9 mouse cellular contexts compared by ENCODE assay signal in the genomic region with DNA sequence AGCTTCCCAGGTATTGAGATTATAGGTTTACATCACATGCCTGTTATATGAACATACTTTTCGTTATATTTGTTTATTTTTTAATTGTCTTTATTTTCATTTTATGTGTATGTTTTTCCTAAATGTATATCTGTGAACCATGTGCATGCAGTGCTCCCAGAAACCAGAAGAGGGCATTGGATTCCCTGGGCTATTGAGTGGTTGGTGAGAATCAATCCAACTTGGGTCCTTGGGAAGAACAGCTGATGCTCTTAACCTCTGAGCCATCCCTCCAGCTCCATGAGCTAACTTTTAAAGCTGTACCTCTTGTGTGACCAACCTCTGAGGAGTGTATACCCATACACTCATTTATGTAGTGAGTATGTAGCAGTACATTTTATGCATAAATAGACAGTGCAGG. TPM values are rescaled to one million over a fixed set of nuclear protein-coding genes. Genes with fewer than 3 reads are reported as not detected.
DNase-seq lines count a peak whose midpoint lies in the region; TF ChIP-seq lines count a peak whose summit lies in the region.
"Had no signal": no experiment of that assay in that cellular context is flagged by ENCODE, and none has a peak within 500 bp of the region (broad histone marks: within the 10 kb centered on the region; RNA-seq: fewer than 3 reads in every experiment).

No protein-coding gene starts in this region.

- no peaks in the 10 kb centered on the region for H3K79me2 ChIP-seq in C2C12 (ENCODE audit: control insufficient read depth, insufficient read depth)

- H3K27ac ChIP-seq in kidney, adult 2 months (ENCODE audit: insufficient read depth, low read depth, low read length): no peak overlapping the region
- H3K27ac ChIP-seq: embryonic facial prominence, embryonic 12.5 days; neural tube, embryonic 13.5 days had no signal

- intact Hi-C loops in heart, postnatal 10 days (cut with DNase I): loop anchor here (1.0 to 5.0 kb wide), 4 partner anchors 40 to 210 kb away; partner anchors contain the start of gene Adora2a

- no peaks in the 10 kb centered on the region for H3K4me1 ChIP-seq in kidney, adult 2 months (ENCODE audit: control insufficient read depth, insufficient read depth, low read length)
- H3K4me1 ChIP-seq: embryonic facial prominence, embryonic 12.5 days; neural tube, embryonic 13.5 days had no signal

- peak; percentile 31 for DNase-seq in kidney, adult 2 months
- DNase-seq in kidney, adult 11 months: no peak
- DNase-seq in 416B (ENCODE audit: low read depth): peak; percentile 59
- DNase-seq in heart, postnatal 10 days: peak; percentile 32 to 62
- DNase-seq in splenic B cell, adult 2 months (ENCODE audit: low read depth, low spot score): peak; percentile 56
- no peak for DNase-seq in gastrocnemius, postnatal 10 days

- no peak overlapping the region for H3ac ChIP-seq in C2C12 (ENCODE audit: control insufficient read depth, insufficient read length, low read depth)

- no peaks in the 10 kb centered on the region for H3K27me3 ChIP-seq in kidney, adult 2 months (replicated peaks; ENCODE audit: control insufficient read depth, insufficient read depth, low read length)
- no peaks in the 10 kb centered on the region for H3K27me3 ChIP-seq in C2C12 (ENCODE audit: control insufficient read depth, insufficient read depth, insufficient read length)
- H3K27me3 ChIP-seq in splenic B cell, adult 2 months (ENCODE audit: control insufficient read depth, insufficient read depth, low read length, poor library complexity, severe bottlenecking): no peaks in the 10 kb centered on the region; the same call in 1 of the 2 replicates
- H3K27me3 ChIP-seq: embryonic facial prominence, embryonic 12.5 days; neural tube, embryonic 13.5 days had no signal

- WGBS in kidney, adult 2 months: 84% methylated on average over 1 of the region's 1 CpGs

- no peaks in the 10 kb centered on the region; the same call in 1 of the 2 replicates for H3K36me3 ChIP-seq in kidney, adult 2 months (ENCODE audit: control insufficient read depth, insufficient read depth, low read length)
- H3K36me3 ChIP-seq in C2C12 (ENCODE audit: control insufficient read depth, insufficient read depth): peaks cover 72% of the 10 kb centered on the region
- peaks cover 11% of the 10 kb centered on the region for H3K36me3 ChIP-seq in splenic B cell, adult 2 months (ENCODE audit: control insufficient read depth, insufficient read depth, low read length, poor library complexity, severe bottlenecking)

- TF ChIP-seq CTCF in kidney, adult 2 months (conservative IDR thresholded peaks at IDR 0.05; ENCODE audit: insufficient read depth, insufficient read length, low read depth, low read length): peak; percentile 49
- peak; percentile 10 for TF ChIP-seq CTCF in C2C12 (IDR thresholded peaks at IDR 0.05; ENCODE audit: control insufficient read depth, insufficient read depth, insufficient read length)

- H3K79me3 ChIP-seq in C2C12 (ENCODE audit: low read depth): no peaks in the 10 kb centered on the region

- no peak for TF ChIP-seq POLR2A in kidney, adult 2 months (IDR thresholded peaks at IDR 0.05; ENCODE audit: low read depth, low read length)

- no peak overlapping the region for H3K4me3 ChIP-seq in kidney, adult 2 months (ENCODE audit: insufficient read depth, low read depth, low read length)
- H3K4me3 ChIP-seq in C2C12 (ENCODE audit: insufficient read depth, poor library complexity, severe bottlenecking): no peak overlapping the region
- H3K4me3 ChIP-seq: embryonic facial prominence, embryonic 12.5 days; neural tube, embryonic 13.5 days had no signal

TF ChIP-seq in C2C12, 6 proteins besides CTCF, POLR2A, EP300 and RAD21:
- TF ChIP-seq CEBPB (IDR thresholded peaks at IDR 0.05; ENCODE audit: low read depth): no peak
- TF ChIP-seq FOSL1 (IDR thresholded peaks at IDR 0.05; ENCODE audit: insufficient read depth, low read length, poor library complexity, severe bottlenecking): no peak
- no peak for TF ChIP-seq MYOD1 (IDR thresholded peaks at IDR 0.05; ENCODE audit: control insufficient read depth, insufficient read length, low read depth)
- TF ChIP-seq MAX (IDR thresholded peaks at IDR 0.05): no peak
- no peak for TF ChIP-seq USF1 (IDR thresholded peaks at IDR 0.05; ENCODE audit: low read depth)
- TF ChIP-seq MYOG (IDR thresholded peaks at IDR 0.05; ENCODE audit: control insufficient read depth, extremely low read depth, insufficient read length): no peak

RNA-seq across cellular contexts. Expression of gene Adora2a, which starts 39.2 kb away (rescaled TPM):
- polyA plus RNA-seq in kidney, adult 2 months (2012; rRNA removed): 11.4 and 13.3 TPM in 2 replicates
- 0.66 TPM for polyA plus RNA-seq in C2C12 (2012; fragmentation: generic; extraction: Trizol)
- total RNA-seq in heart, postnatal 10 days (2021): 10 to 100 TPM; 18.7 to 18.9 TPM
- total RNA-seq in gastrocnemius, postnatal 10 days (2021): 1 to 10 TPM; 4.3 to 6.2 TPM

Comparison
In these comparisons a context has a peak if more than half of its experiments do, and no peak if none do; other contexts are left out.
1. DNase-seq: peak in kidney, adult 2 months (single experiment), 416B (single experiment), heart, postnatal 10 days (2 of 2) and splenic B cell, adult 2 months (single experiment); none in kidney, adult 11 months (single experiment) and gastrocnemius, postnatal 10 days (single experiment).